8 mouse cellular contexts compared by ENCODE assay signal in genomic region chr13:23697491-23698299, GRCm38 (mm10). TPM values are rescaled to one million over a fixed set of nuclear protein-coding genes. Genes with fewer than 3 reads are reported as not detected.
DNase-seq lines count a peak whose midpoint lies in the region; ATAC-seq lines count a peak whose summit lies in the region.

No protein-coding gene starts in this region.

- ATAC-seq in frontal cortex, adult (ENCODE audit: low TSS enrichment), result peak; percentile 48
- ATAC-seq in forebrain, embryonic 14.5 days, result peak; percentile 79
- peak; percentile 74 for ATAC-seq in liver, embryonic 12.5 days
- peak; percentile 27 for ATAC-seq in monocyte, adult 5-6 weeks (replicated peaks; ENCODE audit: insufficient number of reproducible peaks, low FRiP score, low TSS enrichment, poor library complexity, severe bottlenecking)

- no peaks in the 10 kb centered on the region for H3K9me3 ChIP-seq in forebrain, embryonic 14.5 days (replicated peaks; ENCODE audit: control insufficient read depth, low read length)
- H3K9me3 ChIP-seq in liver, embryonic 12.5 days (replicated peaks), result no peaks in the 10 kb centered on the region

- peak overlapping the region; percentile 68 for H3K9ac ChIP-seq in forebrain, embryonic 14.5 days (ENCODE audit: low read length)
- peak overlapping the region; percentile 79 for H3K9ac ChIP-seq in liver, embryonic 12.5 days

- under 1% methylated on average over 23 of the region's 32 CpGs for WGBS in forebrain, embryonic 14.5 days
- 1% methylated on average over 29 of the region's 32 CpGs for WGBS in liver, embryonic 12.5 days (ENCODE audit: insufficient replicate concordance)

- peak overlapping the region; percentile 45 for H3K4me3 ChIP-seq in forebrain, embryonic 14.5 days (ENCODE audit: low read depth, low read length)
- peak overlapping the region; percentile 54 for H3K4me3 ChIP-seq in liver, embryonic 12.5 days

- H3K36me3 ChIP-seq in forebrain, embryonic 14.5 days (ENCODE audit: control insufficient read depth, insufficient read depth, low read length), result no peaks in the 10 kb centered on the region
- no peaks in the 10 kb centered on the region for H3K36me3 ChIP-seq in liver, embryonic 12.5 days

- H3K4me1 ChIP-seq in forebrain, embryonic 14.5 days (ENCODE audit: control insufficient read depth, insufficient read depth, low read length), result 0 out of 2 replicates have a peak, but pooled peaks cover 6% of the 10 kb centered on the region
- H3K4me1 ChIP-seq in liver, embryonic 12.5 days, result peaks cover 43% of the 10 kb centered on the region

- peak overlapping the region; percentile 90 for H3K27ac ChIP-seq in forebrain, embryonic 14.5 days (ENCODE audit: low read depth, low read length)
- peak overlapping the region; percentile 100 for H3K27ac ChIP-seq in liver, embryonic 12.5 days

- peak overlapping the region; percentile 79 for H3K4me2 ChIP-seq in forebrain, embryonic 14.5 days (ENCODE audit: low read length)
- peak overlapping the region; percentile 65 for H3K4me2 ChIP-seq in liver, embryonic 12.5 days

- H3K27me3 ChIP-seq in forebrain, embryonic 14.5 days (replicated peaks; ENCODE audit: control insufficient read depth, insufficient read depth, low read length), result no peaks in the 10 kb centered on the region
- H3K27me3 ChIP-seq in liver, embryonic 12.5 days (replicated peaks), result no peaks in the 10 kb centered on the region

- DNase-seq in frontal cortex, postnatal 25 days (ENCODE audit: low spot score in 2 of 2), result no peak
- peak; percentile 77 for DNase-seq in adrenal gland, postnatal 14 days
- DNase-seq in forebrain, embryonic 14.5 days (ENCODE audit: low spot score), result peak; percentile 82
- DNase-seq in induced T-regulatory cell, adult 2 months (ENCODE audit: low read depth), result peak; percentile 92
- peak; percentile 25 for DNase-seq in testis, postnatal 14 days (ENCODE audit: low spot score)

RNA-seq across cellular contexts. Expression of gene Hist1h4c, which starts 0.6 kb away (rescaled TPM):
- total RNA-seq in adrenal gland, postnatal 14 days (2021), result 161 and 165 TPM in 2 replicates
- polyA plus RNA-seq in forebrain, embryonic 14.5 days (2014; fragmentation: Nextera tagmentation; extraction: Ambion mirVana), result 2.9 and 6.5 TPM in 2 replicates
- polyA plus RNA-seq in liver, embryonic 12.5 days (2016; fragmentation: Nextera tagmentation; extraction: Ambion mirVana), result 8.6 and 11.6 TPM in 2 replicates
- total RNA-seq in monocyte, adult 5-6 weeks (2017), result 82.1 to 150 TPM (median 93.5 TPM) in 3 replicates

RNA-seq across cellular contexts. Expression of gene Hist1h1t, which starts 2.1 kb away (rescaled TPM):
- total RNA-seq in adrenal gland, postnatal 14 days (2021), result 0.37 and 0.83 TPM in 2 replicates
- polyA plus RNA-seq in forebrain, embryonic 14.5 days (2014; fragmentation: Nextera tagmentation; extraction: Ambion mirVana), result not detected in 2 replicates
- not detected in 2 replicates for polyA plus RNA-seq in liver, embryonic 12.5 days (2016; fragmentation: Nextera tagmentation; extraction: Ambion mirVana)
- not detected in 3 replicates for total RNA-seq in monocyte, adult 5-6 weeks (2017)

RNA-seq across cellular contexts. Expression of gene Hfe, which starts 13.0 kb away (rescaled TPM):
- total RNA-seq in adrenal gland, postnatal 14 days (2021), result 29.0 and 39.1 TPM in 2 replicates
- 3.5 and 4.7 TPM in 2 replicates for polyA plus RNA-seq in forebrain, embryonic 14.5 days (2014; fragmentation: Nextera tagmentation; extraction: Ambion mirVana)
- 4.9 and 5.7 TPM in 2 replicates for polyA plus RNA-seq in liver, embryonic 12.5 days (2016; fragmentation: Nextera tagmentation; extraction: Ambion mirVana)
- total RNA-seq in monocyte, adult 5-6 weeks (2017), result 90.6 to 170 TPM (median 150 TPM) in 3 replicates

RNA-seq across cellular contexts. Expression of gene Hist1h2bc, which starts 13.7 kb away (rescaled TPM):
- 84.6 and 133 TPM in 2 replicates for total RNA-seq in adrenal gland, postnatal 14 days (2021)
- 32.2 and 39.5 TPM in 2 replicates for polyA plus RNA-seq in forebrain, embryonic 14.5 days (2014; fragmentation: Nextera tagmentation; extraction: Ambion mirVana)
- 75.3 and 75.6 TPM in 2 replicates for polyA plus RNA-seq in liver, embryonic 12.5 days (2016; fragmentation: Nextera tagmentation; extraction: Ambion mirVana)
- total RNA-seq in monocyte, adult 5-6 weeks (2017), result 28.7 to 101 TPM (median 49.7 TPM) in 3 replicates

RNA-seq across cellular contexts. Expression of gene Hist1h2ac, which starts 13.9 kb away (rescaled TPM):
- 6.6 and 8.0 TPM in 2 replicates for total RNA-seq in adrenal gland, postnatal 14 days (2021)
- 0.91 and 1.3 TPM in 2 replicates for polyA plus RNA-seq in forebrain, embryonic 14.5 days (2014; fragmentation: Nextera tagmentation; extraction: Ambion mirVana)
- polyA plus RNA-seq in liver, embryonic 12.5 days (2016; fragmentation: Nextera tagmentation; extraction: Ambion mirVana), result 0.91 and 1.3 TPM in 2 replicates
- total RNA-seq in monocyte, adult 5-6 weeks (2017), result 5.0 to 8.9 TPM (median 8.3 TPM) in 3 replicates

Comparison
In these comparisons a context has a peak if more than half of its experiments do, and no peak if none do; other contexts are left out.
1. ATAC-seq: peak in every context shown above with its lines; median percentile 79 in forebrain, embryonic 14.5 days; 74 in liver, embryonic 12.5 days; 48 in frontal cortex, adult; 27 in monocyte, adult 5-6 weeks.
2. DNase-seq: peak in adrenal gland, postnatal 14 days (single experiment), forebrain, embryonic 14.5 days (single experiment), induced T-regulatory cell, adult 2 months (single experiment) and testis, postnatal 14 days (single experiment); none in frontal cortex, postnatal 25 days (0 of 2).